In the genomic region with DNA sequence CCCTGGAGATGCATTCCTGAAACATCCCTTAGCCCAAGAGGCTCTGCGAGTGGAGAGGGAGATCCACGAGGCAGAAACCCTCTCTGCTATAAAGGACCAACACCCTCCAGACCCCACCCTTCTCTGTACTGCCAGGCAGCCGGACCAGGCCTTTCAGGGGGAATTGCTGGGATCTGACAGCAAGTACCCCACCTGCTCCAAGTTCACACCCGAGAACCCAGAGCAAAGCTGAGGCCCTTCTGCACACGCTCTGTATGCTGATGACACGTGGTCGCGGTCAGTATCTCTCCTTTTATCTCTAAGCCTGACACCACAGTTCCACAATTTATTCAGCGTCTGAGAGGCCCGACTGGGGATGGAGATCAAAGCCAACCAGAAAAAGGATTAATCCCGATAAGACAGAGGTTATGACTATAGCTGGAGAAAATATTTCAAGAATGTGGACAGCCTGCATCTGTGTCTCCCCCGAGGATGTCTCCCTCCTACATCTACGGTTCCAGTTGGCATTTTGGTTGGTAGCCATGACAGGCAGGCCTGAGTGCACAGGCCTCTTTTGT, we compare ENCODE assay signal across 18 mouse cellular contexts.
DNase-seq lines count a peak whose midpoint lies in the region; ATAC-seq and TF ChIP-seq lines count a peak whose summit lies in the region.
"Had no signal": no experiment of that assay in that cellular context is flagged by ENCODE, and none has a peak within 500 bp of the region (broad histone marks: within the 10 kb centered on the region; RNA-seq: fewer than 3 reads in every experiment).

No protein-coding gene starts in this region.

- no peak overlapping the region for H3K4me3 ChIP-seq in intestine, embryonic 14.5 days (ENCODE audit: low read depth, low read length)
- no peak overlapping the region for H3K4me3 ChIP-seq in intestine, postnatal 0 days (ENCODE audit: low read depth, low read length)
- no peak overlapping the region for H3K4me3 ChIP-seq in embryonic facial prominence, embryonic 10.5 days
- H3K4me3 ChIP-seq in midbrain, postnatal 0 days (ENCODE audit: low read depth, low read length): no peak overlapping the region
- H3K4me3 ChIP-seq in left cerebral cortex, adult 2 months: no peak overlapping the region
- H3K4me3 ChIP-seq: forebrain, embryonic 15.5 days; heart, embryonic 15.5 days; hindbrain, embryonic 13.5 days; neural tube, embryonic 15.5 days had no signal

- no peaks in the 10 kb centered on the region for H3K36me3 ChIP-seq in intestine, embryonic 14.5 days (ENCODE audit: control insufficient read depth, insufficient read depth, low read length)
- H3K36me3 ChIP-seq in intestine, postnatal 0 days (ENCODE audit: control insufficient read depth, insufficient read depth): no peaks in the 10 kb centered on the region
- H3K36me3 ChIP-seq in embryonic facial prominence, embryonic 10.5 days (replicated peaks): no peaks in the 10 kb centered on the region
- no peaks in the 10 kb centered on the region for H3K36me3 ChIP-seq in midbrain, postnatal 0 days (ENCODE audit: insufficient read depth, low read length)
- H3K36me3 ChIP-seq: forebrain, embryonic 15.5 days; heart, embryonic 15.5 days; hindbrain, embryonic 13.5 days; neural tube, embryonic 15.5 days had no signal

- ATAC-seq in intestine, embryonic 14.5 days (replicated peaks; ENCODE audit: low FRiP score, low TSS enrichment, low read depth): peak; percentile 58; the same call in 1 of the 2 replicates
- ATAC-seq in intestine, postnatal 0 days: no peak
- ATAC-seq in midbrain, postnatal 0 days (ENCODE audit: low FRiP score): peak; percentile 27; the same call in 1 of the 2 replicates
- ATAC-seq: forebrain, embryonic 15.5 days had no signal

- no peak for TF ChIP-seq CTCF in intestine, postnatal 0 days (IDR thresholded peaks at IDR 0.05; ENCODE audit: low read depth)
- TF ChIP-seq CTCF in midbrain, postnatal 0 days (IDR thresholded peaks at IDR 0.05): no peak
- TF ChIP-seq CTCF in left cerebral cortex, adult 2 months (IDR thresholded peaks at IDR 0.05): no peak

- H3K27ac ChIP-seq in intestine, embryonic 14.5 days (ENCODE audit: low read depth): no peak overlapping the region
- no peak overlapping the region for H3K27ac ChIP-seq in intestine, postnatal 0 days (ENCODE audit: low read depth, low read length)
- no peak overlapping the region for H3K27ac ChIP-seq in embryonic facial prominence, embryonic 10.5 days (replicated peaks)
- no peak overlapping the region for H3K27ac ChIP-seq in midbrain, postnatal 0 days (ENCODE audit: low read depth, low read length)
- no peak overlapping the region for H3K27ac ChIP-seq in left cerebral cortex, adult 2 months
- H3K27ac ChIP-seq: forebrain, embryonic 15.5 days; heart, embryonic 15.5 days; hindbrain, embryonic 13.5 days; macrophage; neural tube, embryonic 15.5 days; stomach, postnatal 0 days had no signal

- 43% methylated on average over 13 of the region's 13 CpGs for WGBS in intestine, embryonic 14.5 days
- WGBS in intestine, postnatal 0 days: 40% methylated on average over 13 of the region's 13 CpGs
- WGBS in embryonic facial prominence, embryonic 10.5 days: 64% methylated on average over 13 of the region's 13 CpGs
- WGBS in midbrain, postnatal 0 days: 30% methylated on average over 13 of the region's 13 CpGs

- H3K9ac ChIP-seq in intestine, embryonic 14.5 days (ENCODE audit: low read length): no peak overlapping the region
- H3K9ac ChIP-seq in intestine, postnatal 0 days (ENCODE audit: low read depth, low read length): no peak overlapping the region
- no peak overlapping the region for H3K9ac ChIP-seq in midbrain, postnatal 0 days (replicated peaks; ENCODE audit: low read length, poor library complexity, severe bottlenecking)
- H3K9ac ChIP-seq: forebrain, embryonic 15.5 days; heart, embryonic 15.5 days; hindbrain, embryonic 13.5 days; lung, embryonic 14.5 days; neural tube, embryonic 15.5 days had no signal

- no peak for DNase-seq in intestine, embryonic 14.5 days (ENCODE audit: low spot score)
- peak; percentile 29 for DNase-seq in embryonic facial prominence, embryonic 10.5 days (ENCODE audit: low spot score)
- peak; percentile 64 for DNase-seq in mesoderm, embryonic 11.5 days (ENCODE audit: low read depth, low spot score)
- no peak for DNase-seq in midbrain, postnatal 0 days (ENCODE audit: low spot score)
- DNase-seq in adrenal gland, adult 2 months: no peak
- no peak for DNase-seq in lung, postnatal 36 days
- no peak for DNase-seq in left cerebral cortex, adult 2 months (ENCODE audit: extremely low spot score in 1 of 2, low spot score in 2 of 2)
- DNase-seq: cerebellum, postnatal 36 days; kidney, adult 2 months; lung, embryonic 14.5 days had no signal

- intact Hi-C loops in left cerebral cortex, adult 2 months (cut with DNase I): no loop called here

- no peak overlapping the region for H3K4me2 ChIP-seq in intestine, embryonic 14.5 days (ENCODE audit: low read length)
- no peak overlapping the region for H3K4me2 ChIP-seq in intestine, postnatal 0 days (replicated peaks; ENCODE audit: low read depth)
- no peak overlapping the region for H3K4me2 ChIP-seq in midbrain, postnatal 0 days (ENCODE audit: low read depth, low read length, poor library complexity, severe bottlenecking)
- H3K4me2 ChIP-seq: forebrain, embryonic 15.5 days; heart, embryonic 15.5 days; hindbrain, embryonic 13.5 days; liver, embryonic 11.5 days; lung, embryonic 14.5 days; neural tube, embryonic 15.5 days had no signal

- H3K4me1 ChIP-seq in intestine, embryonic 14.5 days (replicated peaks; ENCODE audit: control insufficient read depth, insufficient read depth, low read length): no peaks in the 10 kb centered on the region
- no peaks in the 10 kb centered on the region for H3K4me1 ChIP-seq in intestine, postnatal 0 days (replicated peaks; ENCODE audit: control insufficient read depth, insufficient read depth, low read length)
- peaks cover 15% of the 10 kb centered on the region for H3K4me1 ChIP-seq in embryonic facial prominence, embryonic 10.5 days
- H3K4me1 ChIP-seq in midbrain, postnatal 0 days (ENCODE audit: insufficient read depth, low read length): no peaks in the 10 kb centered on the region
- H3K4me1 ChIP-seq: forebrain, embryonic 15.5 days; heart, embryonic 15.5 days; neural tube, embryonic 15.5 days had no signal

- H3K9me3 ChIP-seq in intestine, embryonic 14.5 days (ENCODE audit: control insufficient read depth, low read length): no peaks in the 10 kb centered on the region
- no peaks in the 10 kb centered on the region for H3K9me3 ChIP-seq in intestine, postnatal 0 days (ENCODE audit: control insufficient read depth)
- H3K9me3 ChIP-seq in embryonic facial prominence, embryonic 10.5 days: no peaks in the 10 kb centered on the region
- H3K9me3 ChIP-seq in midbrain, postnatal 0 days (ENCODE audit: low read length): no peaks in the 10 kb centered on the region
- H3K9me3 ChIP-seq: forebrain, embryonic 15.5 days; heart, embryonic 15.5 days; hindbrain, embryonic 13.5 days; neural tube, embryonic 15.5 days had no signal

- H3K27me3 ChIP-seq in intestine, embryonic 14.5 days (replicated peaks; ENCODE audit: control insufficient read depth, insufficient read depth, low read length): no peaks in the 10 kb centered on the region
- H3K27me3 ChIP-seq in intestine, postnatal 0 days (replicated peaks; ENCODE audit: control insufficient read depth, insufficient read depth, low read length): no peaks in the 10 kb centered on the region
- no peaks in the 10 kb centered on the region for H3K27me3 ChIP-seq in embryonic facial prominence, embryonic 10.5 days (replicated peaks; ENCODE audit: low read depth, poor library complexity, severe bottlenecking)
- no peaks in the 10 kb centered on the region for H3K27me3 ChIP-seq in midbrain, postnatal 0 days (ENCODE audit: insufficient read depth, low read length)
- H3K27me3 ChIP-seq: forebrain, embryonic 15.5 days; heart, embryonic 15.5 days; hindbrain, embryonic 13.5 days; neural tube, embryonic 15.5 days had no signal

Comparison
In these comparisons a context has a peak if more than half of its experiments do, and no peak if none do; other contexts are left out.
1. DNase-seq: peak in embryonic facial prominence, embryonic 10.5 days (single experiment) and mesoderm, embryonic 11.5 days (single experiment); none in intestine, embryonic 14.5 days (single experiment), midbrain, postnatal 0 days (single experiment), adrenal gland, adult 2 months (single experiment), lung, postnatal 36 days (single experiment) and left cerebral cortex, adult 2 months (0 of 2).